Mouse (Mus musculus) megakaryocyte, embryonic 14.5 days (primary cell): Measurements from ENCODE around the gene Rnf150.

Source experiments
- FLI1 ChIP-seq: IDR thresholded peaks from 2 replicates; pipeline ENCODE4 v1.6.1; 2012; ENCODE audit warnings: low read length, inconsistent platforms, mixed read lengths
- GATA1 ChIP-seq: IDR thresholded peaks from 3 replicates; pipeline ENCODE4 v1.6.1; 2012; ENCODE audit warnings: mixed read lengths, low read length, inconsistent platforms, borderline replicate concordance

- TF ChIP-seq GATA1, result no peak
- TF ChIP-seq FLI1, result no peak
Observed at GRCm38 (mm10) chr8:83035141-83035540, 172.0 kb downstream of the Rnf150 start.
